Mouse (Mus musculus) testis, adult 2 months (tissue): ENCODE measurements at regions not wholly inside any gene's neighbourhood (a gene's known extent, or its start where the extent isn't known, plus 50 kb on each side); places are given as distances from the start of the nearest gene placed in this dataset.

ENCODE experiments used
- CTCF ChIP-seq: fragments of 200-500 bp; IDR thresholded peaks from 2 replicates; pipeline ENCODE4 v1.5.1; 2012; ENCODE audit warnings: low read depth, mild to moderate bottlenecking, inconsistent platforms, low read length, moderate library complexity; ENCODE audit not compliant: control insufficient read depth, insufficient read depth, insufficient replicate concordance
- POLR2A ChIP-seq: fragments of 200-500 bp; IDR thresholded peaks from 2 replicates; pipeline ENCODE4 v1.6.1; 2012; ENCODE audit warnings: low read depth, mild to moderate bottlenecking, inconsistent platforms, low read length, moderate library complexity; ENCODE audit not compliant: control insufficient read depth

DNA sequence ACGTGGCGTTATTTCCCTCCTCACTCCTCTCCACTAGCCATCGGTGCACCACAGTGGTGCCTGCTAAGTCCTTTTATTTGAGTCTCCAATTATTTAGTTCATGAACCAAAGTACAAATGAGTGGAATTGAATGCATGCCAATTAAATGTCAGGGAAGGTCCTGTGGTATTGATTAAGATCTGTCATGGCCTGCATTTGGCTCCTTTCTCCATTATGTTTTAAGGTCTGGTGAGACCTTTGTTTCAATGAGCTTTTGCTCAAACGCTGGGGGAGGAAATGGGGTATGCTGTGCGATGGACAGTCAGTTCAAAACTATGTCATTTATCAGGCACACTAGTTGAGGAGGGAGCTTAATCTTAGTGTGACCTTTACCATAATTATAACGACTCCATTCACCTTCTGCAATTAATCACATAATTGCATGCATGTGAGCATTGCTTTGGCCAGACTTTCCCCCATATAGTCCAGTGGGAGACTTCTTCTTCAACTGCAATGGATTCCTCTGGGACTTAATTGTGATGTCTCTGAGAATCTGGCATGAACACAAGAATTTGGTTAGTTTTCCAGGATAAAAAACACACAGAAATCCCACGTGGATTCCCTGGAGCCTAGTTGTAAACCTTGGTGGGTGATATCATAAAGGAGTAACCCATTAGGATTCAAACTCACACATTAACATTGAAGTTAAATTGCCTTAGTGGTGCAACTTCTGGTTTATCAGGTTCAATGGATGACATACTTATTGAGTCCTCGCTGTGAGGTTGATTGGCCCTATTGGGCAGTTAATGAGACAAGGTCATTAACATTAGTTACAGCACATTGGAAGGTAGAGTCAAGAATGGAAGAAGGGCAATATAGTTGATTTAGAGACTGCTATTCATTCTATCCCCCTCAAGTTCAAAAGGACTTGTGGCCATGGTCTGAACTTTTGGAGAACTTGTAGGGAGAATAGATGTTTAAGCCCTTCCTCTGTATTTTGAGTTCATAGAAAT, 130.7 kb upstream of the Tars start:
- TF ChIP-seq POLR2A (no peak), CTCF (no peak)
